Mouse (Mus musculus) MEL-GATA-1-ER (cell line): ENCODE data around the gene Rps6kl1.

Experiments used
- DNase-seq: peaks from one replicate; pipeline ENCODE4 v3.0.0-alpha.2; 2012; ENCODE audit warnings: low read depth; ENCODE audit errors: extremely low read depth

Rps6kl1 gene

DNA sequence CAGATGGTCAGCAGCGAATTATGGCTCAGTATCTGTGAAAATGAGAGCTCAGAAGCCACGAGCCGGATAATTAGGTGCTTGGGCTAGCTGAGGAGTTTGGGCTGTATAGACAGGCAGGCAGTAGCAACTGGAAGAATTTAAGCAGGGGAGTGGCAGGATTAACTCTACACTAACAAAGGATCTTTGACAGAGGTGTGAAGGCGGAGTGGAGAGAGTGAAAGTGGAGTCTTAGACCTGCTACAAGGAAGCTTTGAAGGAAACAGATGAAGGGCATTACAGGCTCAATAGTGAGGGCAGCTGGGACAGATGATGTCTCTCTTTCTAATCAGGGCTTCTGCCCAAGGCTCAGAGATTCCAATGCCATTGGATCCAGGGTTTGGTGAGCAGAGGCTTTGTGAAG, 41.6 kb downstream of the Rps6kl1 start:
- DNase-seq, result no peak

DNA sequence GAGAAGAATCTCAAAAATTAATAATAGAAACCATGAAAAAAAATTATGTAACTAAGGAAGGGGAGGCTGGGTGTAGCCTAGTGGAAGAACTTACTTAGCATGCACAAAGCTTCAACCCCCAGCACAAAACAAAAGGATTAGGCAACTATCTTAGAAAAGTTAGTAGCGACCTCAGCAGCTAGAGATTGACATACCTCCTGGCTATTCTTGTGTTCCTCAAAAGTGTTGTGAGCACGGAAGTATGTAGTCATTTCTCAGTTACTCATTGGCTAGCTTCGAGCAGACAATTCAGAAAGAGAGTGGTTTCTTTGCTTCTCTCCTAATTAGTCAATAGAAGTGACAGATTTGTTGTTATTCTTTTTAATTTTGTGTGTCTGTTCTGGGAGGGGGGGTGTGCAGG, 42.4 kb downstream of the Rps6kl1 start:
- DNase-seq, result no peak

DNA sequence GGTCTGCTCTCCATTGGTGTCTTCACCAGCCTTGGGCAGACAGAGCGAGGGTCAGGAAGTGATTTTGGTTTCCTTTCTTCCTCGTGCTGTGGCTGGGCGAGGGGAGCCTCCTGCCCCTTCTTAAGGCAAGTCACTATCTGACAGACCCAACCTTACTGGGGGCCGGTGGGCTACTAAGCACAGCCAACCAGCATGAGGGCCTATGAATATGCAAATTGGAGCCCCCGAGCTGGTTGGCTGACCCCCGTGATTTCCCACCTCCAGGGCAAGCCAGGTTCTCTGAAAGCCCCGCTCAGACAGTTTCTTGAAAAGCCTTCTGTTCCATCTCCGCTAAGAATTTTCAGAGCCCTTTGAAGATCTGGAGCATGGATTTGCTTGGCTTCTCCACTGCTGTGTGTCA, 44.8 kb downstream of the Rps6kl1 start:
- DNase-seq, result no peak

DNA sequence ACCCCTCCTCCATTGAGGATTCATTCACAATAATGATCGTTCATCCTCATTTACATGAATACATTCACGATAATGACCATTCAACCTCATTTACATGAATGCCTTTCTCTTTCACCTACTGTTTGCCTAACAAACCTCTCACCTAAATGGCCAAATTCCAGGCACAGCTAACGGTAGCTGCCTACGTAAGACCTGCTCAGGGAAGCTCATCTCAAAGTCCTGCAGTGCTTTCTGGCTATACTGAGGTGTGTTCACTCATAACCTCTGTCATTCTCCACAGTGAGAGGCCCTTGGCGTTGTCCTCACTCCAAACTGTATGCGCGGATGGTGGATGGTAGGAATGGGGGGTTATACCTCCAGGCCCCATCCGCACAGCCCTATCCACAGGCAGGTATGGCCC, 46.3 kb downstream of the Rps6kl1 start:
- DNase-seq, result no peak

DNA sequence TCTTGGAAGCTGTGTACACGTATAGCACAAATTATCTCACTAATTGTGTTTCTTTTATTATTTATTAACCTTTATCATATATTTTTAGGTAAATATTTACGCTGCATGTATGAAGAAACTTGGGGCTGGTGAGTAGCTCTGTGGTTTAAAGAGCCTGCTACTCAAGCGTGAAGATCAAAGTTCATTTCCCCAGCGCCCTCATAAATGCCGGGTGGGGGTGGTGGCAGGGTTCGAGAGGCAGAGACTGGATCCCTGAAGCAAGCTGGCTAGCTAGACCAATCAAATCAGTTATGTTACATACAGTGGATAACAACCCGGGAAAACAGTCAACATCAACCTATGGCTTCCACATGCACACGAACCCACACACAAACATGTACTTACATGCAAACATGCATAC, 48.0 kb downstream of the Rps6kl1 start:
- no peak for DNase-seq

DNA sequence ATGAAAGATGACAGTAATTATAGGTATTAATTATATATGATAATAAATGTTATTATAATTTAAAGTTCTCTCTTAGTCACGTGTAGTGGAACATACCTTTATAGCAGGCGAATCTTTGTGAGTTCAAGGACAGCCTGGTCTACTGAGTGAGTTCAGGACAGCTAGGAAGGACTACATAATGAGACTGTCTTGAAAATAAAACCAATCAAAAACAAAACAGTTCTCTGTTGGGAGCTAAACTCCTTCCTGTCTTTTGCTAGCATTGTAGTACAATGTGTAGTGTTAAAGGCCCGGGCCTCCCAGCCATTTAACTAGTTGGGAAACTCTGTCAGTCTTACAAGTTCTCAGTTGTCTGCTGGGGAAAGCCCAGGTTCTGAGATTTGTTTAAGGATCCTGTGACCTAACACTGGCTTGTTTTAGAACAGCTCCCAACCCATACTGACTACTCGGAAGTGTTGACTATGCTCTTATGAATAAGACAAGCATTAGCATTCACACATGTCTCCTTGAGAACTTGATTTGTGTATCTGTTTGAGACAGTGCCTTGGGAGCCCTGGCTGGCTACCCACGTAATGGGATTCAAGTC, 49.5 kb downstream of the Rps6kl1 start:
- DNase-seq, result no peak

DNA sequence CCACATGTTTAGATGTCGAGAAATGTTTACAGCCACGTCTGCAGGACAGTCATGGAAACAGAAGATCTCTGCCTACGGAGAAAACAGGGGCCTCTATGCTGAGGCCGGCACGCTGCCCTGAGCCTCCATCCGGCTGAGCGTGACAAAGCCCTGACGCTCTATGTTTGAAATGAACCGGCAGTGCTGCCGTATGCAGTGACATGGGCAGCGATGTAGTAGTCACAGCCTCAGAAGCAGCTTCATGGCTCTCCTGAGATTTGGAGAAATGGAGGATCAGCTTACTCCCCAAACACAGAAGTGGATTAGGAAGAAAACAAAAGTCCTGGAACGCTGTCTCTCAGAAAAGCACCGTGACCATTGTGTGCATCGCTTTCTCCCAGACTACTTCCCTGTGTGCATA, 50.1 kb downstream of the Rps6kl1 start:
- DNase-seq, result no peak

DNA sequence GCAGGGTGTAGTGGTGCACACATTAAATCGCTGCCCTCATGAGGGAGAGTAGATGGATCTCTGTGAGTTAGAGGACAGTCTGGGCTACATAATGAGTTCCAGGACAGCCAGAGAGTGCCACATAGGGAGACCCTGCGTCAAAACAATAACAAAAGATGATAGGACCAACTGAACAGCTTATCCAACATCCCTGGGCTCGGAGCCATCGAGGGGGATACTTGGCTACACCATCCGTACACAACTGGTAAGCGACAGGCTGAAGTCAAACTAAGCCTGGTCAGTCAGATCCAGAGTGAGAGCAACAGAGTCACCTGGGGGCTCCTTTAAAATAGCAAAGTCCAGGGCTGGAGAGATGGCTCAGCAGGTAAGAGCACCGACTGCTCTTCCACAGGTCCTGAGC, 55.2 kb downstream of the Rps6kl1 start:
- DNase-seq, result no peak

DNA sequence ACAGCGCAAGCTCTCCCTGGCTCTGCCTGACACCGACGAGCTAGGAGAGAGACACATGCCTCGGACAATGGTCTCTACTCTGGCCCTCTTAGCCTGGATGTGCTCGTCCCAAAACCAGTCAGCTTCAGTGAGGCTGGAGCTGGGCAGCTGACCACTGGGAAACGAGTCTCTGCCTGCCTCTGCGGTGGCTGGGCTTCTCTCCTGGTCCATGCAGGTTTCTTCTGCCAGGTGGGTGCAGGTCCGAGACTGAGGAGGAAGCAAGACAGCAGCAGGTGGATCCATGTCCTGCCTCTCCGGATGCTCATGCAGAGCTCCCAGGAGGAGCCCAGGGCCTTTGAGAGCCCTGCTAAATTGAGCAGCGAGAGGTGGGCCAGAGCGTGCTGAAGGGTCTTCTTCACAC, 55.9 kb downstream of the Rps6kl1 start:
- DNase-seq, result no peak

DNA sequence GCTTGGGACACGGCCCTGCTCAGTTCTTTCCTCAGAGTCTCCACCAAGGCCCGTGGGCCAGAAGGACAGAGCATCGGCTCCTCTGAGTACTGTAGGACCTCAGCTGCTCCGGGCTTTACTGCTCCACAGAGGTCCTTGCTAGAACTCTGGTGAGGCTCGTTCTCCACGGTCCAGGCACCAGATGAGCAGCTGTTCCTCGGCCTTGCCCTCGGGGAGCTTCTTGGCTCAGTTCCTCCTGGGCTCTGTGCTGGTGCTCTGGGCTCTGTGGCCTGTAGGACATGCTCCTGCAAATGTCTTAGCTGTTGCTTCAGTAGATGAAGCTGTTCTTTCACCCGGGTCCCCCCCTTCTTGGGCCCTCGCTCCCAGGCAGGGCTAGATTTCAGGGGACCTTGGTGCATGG, 56.4 kb downstream of the Rps6kl1 start:
- no peak for DNase-seq

DNA sequence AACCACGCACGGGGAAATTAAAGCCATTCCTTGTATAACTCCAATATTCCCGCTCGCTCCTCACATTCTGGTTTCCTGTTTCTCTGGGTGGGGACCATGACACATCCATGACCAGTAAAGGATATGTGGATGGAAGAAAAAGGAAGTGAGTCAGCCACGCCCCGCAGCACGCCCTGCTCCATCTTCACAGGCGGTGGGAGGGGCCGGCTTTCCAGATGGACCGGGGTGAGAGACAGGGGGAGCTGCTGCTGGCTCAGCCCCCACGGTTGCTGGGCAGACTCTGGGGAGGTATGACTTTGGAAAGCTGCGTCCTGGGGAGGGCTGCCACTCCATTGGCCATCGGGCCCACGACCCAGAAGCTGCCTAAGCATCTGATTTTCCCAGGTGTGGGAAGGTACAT, 57.1 kb downstream of the Rps6kl1 start:
- no peak for DNase-seq

DNA sequence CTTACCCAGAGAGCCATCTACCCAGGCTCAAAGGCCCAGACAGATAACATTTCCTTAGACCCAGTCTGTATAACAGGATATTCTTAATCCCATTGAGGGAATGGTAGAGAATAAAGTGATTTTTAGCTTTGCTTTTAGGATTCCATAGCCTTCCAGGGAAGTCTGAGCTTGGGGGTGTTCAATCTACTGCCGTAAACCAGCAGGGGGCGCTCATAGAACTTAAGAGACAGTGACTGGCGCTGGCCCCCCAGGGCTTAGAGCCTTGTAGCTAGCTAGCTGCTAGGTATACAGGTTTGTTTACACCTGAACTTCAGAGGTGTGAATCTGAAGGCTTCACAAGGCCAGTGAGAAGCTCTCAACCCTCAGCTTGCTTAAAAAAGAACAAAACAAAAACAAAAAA, 58.9 kb downstream of the Rps6kl1 start:
- DNase-seq, result no peak

DNA sequence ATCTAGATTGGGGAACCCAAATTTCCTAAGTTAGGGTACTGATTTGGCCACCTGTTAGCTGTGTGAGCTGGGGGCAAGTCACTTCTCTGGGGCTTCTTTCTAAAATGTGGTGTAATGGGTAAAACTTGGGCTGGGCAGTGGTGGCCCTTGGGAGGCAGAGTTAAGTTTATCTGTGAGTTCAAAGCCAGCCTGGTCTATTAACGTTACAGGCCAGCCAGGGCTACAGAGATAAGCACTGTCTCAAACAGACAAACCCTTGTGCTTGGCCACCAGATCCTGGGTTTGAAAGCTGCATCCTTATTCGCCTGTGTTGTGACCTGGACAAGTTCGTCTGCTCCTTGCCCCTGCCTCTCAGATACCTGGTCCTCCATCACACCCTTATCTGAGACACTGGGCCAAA, 59.9 kb downstream of the Rps6kl1 start:
- DNase-seq, result no peak

DNA sequence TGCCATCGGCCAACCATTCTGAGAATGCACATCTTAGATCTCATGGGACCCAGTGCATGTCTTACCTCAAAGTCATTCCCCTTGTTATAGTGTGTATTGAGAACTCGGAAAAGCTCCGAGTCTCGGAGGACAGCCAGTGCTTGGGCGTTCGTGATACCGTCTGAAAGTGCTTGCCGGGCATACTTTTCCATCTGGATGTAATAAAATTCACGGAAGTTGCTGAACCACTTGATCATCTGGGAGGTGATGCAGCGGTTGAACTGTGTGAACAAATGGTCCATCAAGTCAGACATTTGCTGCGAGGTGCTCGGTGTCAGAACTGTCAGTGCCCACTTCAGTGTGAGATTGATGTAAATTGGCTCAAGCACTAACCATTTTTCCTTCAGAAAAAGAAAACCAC, 63.2 kb downstream of the Rps6kl1 start:
- no peak for DNase-seq
